Mouse (Mus musculus): ENCODE results near the gene Oas1c.

The Oas1c gene

GRCm38 (mm10) chr5:120779922-120780321 is 32.4 kb downstream of the Oas1c start:
- DNase-seq, result no peak

GRCm38 (mm10) chr5:120778941-120779340 is 33.4 kb downstream of the Oas1c start:
- no peak for DNase-seq

- no peak for DNase-seq
Observed at GRCm38 (mm10) chr5:120777478-120777877, 34.8 kb downstream of the Oas1c start, which contains the start of gene Oas3. Gene Oas3, minus strand, starts transcription at chr5:120777661.

GRCm38 (mm10) chr5:120776801-120777200 is 35.5 kb downstream of the Oas1c start:
- no peak for DNase-seq

GRCm38 (mm10) chr5:120775287-120775985 is 36.9 kb downstream of the Oas1c start:
- DNase-seq, result no peak

GRCm38 (mm10) chr5:120769396-120769795 is 42.9 kb downstream of the Oas1c start:
- DNase-seq, result no peak

GRCm38 (mm10) chr5:120765010-120765409 is 47.3 kb downstream of the Oas1c start:
- no peak for DNase-seq

- no peak for DNase-seq
Observed at GRCm38 (mm10) chr5:120761901-120762300, 50.4 kb downstream of the Oas1c start.

- DNase-seq, result no peak
Observed at GRCm38 (mm10) chr5:120754215-120754614, 58.1 kb downstream of the Oas1c start.

- no peak for DNase-seq
Observed at GRCm38 (mm10) chr5:120752786-120753185, 59.5 kb downstream of the Oas1c start.

GRCm38 (mm10) chr5:120751206-120751605 is 61.1 kb downstream of the Oas1c start:
- no peak for DNase-seq
